Mouse (Mus musculus) MEL (cell line): Measurements from ENCODE around the gene Nr6a1. TPM values are rescaled to one million over a fixed set of nuclear protein-coding genes. Genes with fewer than 3 reads are reported as not detected.

Experiments used
- DNase-seq: peaks from one replicate; pipeline ENCODE4 v3.0.0; 2011; ENCODE audit warnings: low read depth, low spot score
- H3K27ac ChIP-seq: 2 replicates; pipeline ENCODE4 v1.5.1; 2012; ENCODE audit warnings: low read depth, mild to moderate bottlenecking, control low read depth, low read length, moderate library complexity; ENCODE audit not compliant: control insufficient read depth
- H3K27me3 ChIP-seq, 2 experiments: fragments of 150-350 bp in 1 of 2; sonication (generic) in 1 of 2; 2 replicates each; pipeline ENCODE4 v1.6.1; 2012; ENCODE audit warnings: low read length in 2 of 2, mild to moderate bottlenecking in 2 of 2, improper control_type of control experiment in 1 of 2, moderate library complexity in 1 of 2; ENCODE audit not compliant: insufficient read depth in 2 of 2, control insufficient read depth in 1 of 2
- H3K36me3 ChIP-seq, 2 experiments: 2 replicates each; pipeline ENCODE4 v1.6.1; 2012 to 2014; ENCODE audit warnings: low read length in 2 of 2, improper control_type of control experiment in 1 of 2, inconsistent platforms in 1 of 2, mild to moderate bottlenecking in 1 of 2; ENCODE audit not compliant: insufficient read depth in 2 of 2, control insufficient read depth in 1 of 2
- H3K4me1 ChIP-seq, 2 experiments: fragments of 150-350 bp in 1 of 2; sonication (generic) in 1 of 2; 2 replicates each; pipeline ENCODE4 v1.6.1; 2012; ENCODE audit warnings: low read length in 2 of 2, improper control_type of control experiment in 1 of 2, mild to moderate bottlenecking in 1 of 2; ENCODE audit not compliant: insufficient read depth in 2 of 2, control insufficient read depth in 1 of 2
- H3K4me3 ChIP-seq, 2 experiments: fragments of 150-350 bp in 1 of 2; sonication (generic) in 1 of 2; 2 replicates each; pipeline ENCODE4 v1.5.1; 2012; ENCODE audit warnings: low read depth in 2 of 2, low read length in 2 of 2, mild to moderate bottlenecking in 2 of 2, moderate library complexity in 2 of 2, control low read depth in 1 of 2, improper control_type of control experiment in 1 of 2; ENCODE audit not compliant: control insufficient read depth in 1 of 2, insufficient read depth in 1 of 2
- H3K79me2 ChIP-seq: 2 replicates; pipeline ENCODE4 v1.6.1; 2012; ENCODE audit warnings: mild to moderate bottlenecking, low read length, moderate library complexity; ENCODE audit not compliant: control insufficient read depth, poor library complexity, insufficient read depth
- H3K9ac ChIP-seq: 2 replicates; pipeline ENCODE4 v1.6.1; 2012; ENCODE audit warnings: low read depth, mild to moderate bottlenecking, control low read depth, low read length, moderate library complexity; ENCODE audit not compliant: control insufficient read depth, poor library complexity, severe bottlenecking
- H3K9me3 ChIP-seq: fragments of 150-350 bp; sonication (generic); replicated peaks from 2 replicates; pipeline ENCODE4 v1.6.1; 2012; ENCODE audit warnings: mild to moderate bottlenecking, low read length, improper control_type of control experiment, moderate library complexity; ENCODE audit not compliant: insufficient read depth
- CTCF ChIP-seq, 3 experiments: IDR thresholded peaks in 2 of 3; conservative IDR thresholded peaks in 1 of 3; 2 replicates each; pipeline ENCODE4 v1.5.1; 2011 to 2012; ENCODE audit warnings: low read length in 3 of 3, low read depth in 2 of 3, mild to moderate bottlenecking in 2 of 3, improper control_type of control experiment in 1 of 3, inconsistent platforms in 1 of 3, mixed read lengths in 1 of 3, moderate library complexity in 1 of 3; ENCODE audit not compliant: control insufficient read depth in 1 of 3, insufficient read depth in 1 of 3, poor library complexity in 1 of 3, severe bottlenecking in 1 of 3
- ELF1 ChIP-seq: IDR thresholded peaks from 2 replicates; pipeline ENCODE4 v1.6.1; 2014; ENCODE audit warnings: low read depth, mild to moderate bottlenecking, inconsistent platforms, low read length, improper control_type of control experiment, moderate library complexity
- EP300 ChIP-seq, 2 experiments: IDR thresholded peaks; 2 replicates each; pipeline ENCODE4 v1.6.1; 2011; ENCODE audit warnings: improper control_type of control experiment in 2 of 2, low read length in 2 of 2, low read depth in 1 of 2, mild to moderate bottlenecking in 1 of 2
- MAX ChIP-seq: IDR thresholded peaks from 2 replicates; pipeline ENCODE4 v1.6.1; 2011; ENCODE audit warnings: low read length, improper control_type of control experiment
- MEF2A ChIP-seq: IDR thresholded peaks from 2 replicates; pipeline ENCODE4 v1.6.1; 2014; ENCODE audit warnings: low read depth, mild to moderate bottlenecking, inconsistent platforms, low read length, improper control_type of control experiment; ENCODE audit not compliant: poor library complexity, insufficient replicate concordance, severe bottlenecking; ENCODE audit errors: extremely low read depth
- POLR2A ChIP-seq, 2 experiments: IDR thresholded peaks; 2 replicates each; pipeline ENCODE4 v1.6.1; 2011 to 2012; ENCODE audit warnings: low read length in 2 of 2, mild to moderate bottlenecking in 2 of 2, control low read depth in 1 of 2, improper control_type of control experiment in 1 of 2, low read depth in 1 of 2, moderate library complexity in 1 of 2; ENCODE audit not compliant: control insufficient read depth in 1 of 2, insufficient read depth in 1 of 2, poor library complexity in 1 of 2
- POLR2AphosphoS2 ChIP-seq: IDR thresholded peaks from 2 replicates; pipeline ENCODE4 v1.6.1; 2011; ENCODE audit warnings: low read length, improper control_type of control experiment
- POLR2AphosphoS5 ChIP-seq: IDR thresholded peaks from 2 replicates; pipeline ENCODE4 v1.6.1; 2012; ENCODE audit warnings: low read depth, borderline replicate concordance, mild to moderate bottlenecking, inconsistent platforms, low read length, moderate library complexity, mixed read lengths
- SIN3A ChIP-seq: IDR thresholded peaks from 2 replicates; pipeline ENCODE4 v1.6.1; 2012; ENCODE audit warnings: low read length, improper control_type of control experiment, inconsistent platforms
- UBTF ChIP-seq: IDR thresholded peaks from 2 replicates; pipeline ENCODE4 v1.6.1; 2012; ENCODE audit warnings: low read depth, mild to moderate bottlenecking, inconsistent platforms, low read length, improper control_type of control experiment, moderate library complexity, borderline replicate concordance; ENCODE audit not compliant: insufficient read depth
- USF1 ChIP-seq: IDR thresholded peaks from 2 replicates; pipeline ENCODE4 v1.6.1; 2014; ENCODE audit warnings: low read depth, mild to moderate bottlenecking, inconsistent platforms, low read length, improper control_type of control experiment, moderate library complexity
- ZC3H11A ChIP-seq: IDR thresholded peaks from 2 replicates; pipeline ENCODE4 v1.6.1; 2012; ENCODE audit warnings: low read depth, mild to moderate bottlenecking, inconsistent platforms, low read length, improper control_type of control experiment
- ZNF384 ChIP-seq: IDR thresholded peaks from 2 replicates; pipeline ENCODE4 v1.6.1; 2012; ENCODE audit warnings: low read depth, mild to moderate bottlenecking, inconsistent platforms, low read length, improper control_type of control experiment
- polyA plus RNA-seq, 2 experiments: library from polyadenylated mRNA; stranded (reverse) in 1 of 2; unstranded in 1 of 2; fragments of >175 nt in 1 of 2; fragments of >200 nt in 1 of 2; gene quantifications; 2 replicates each; pipeline versions ENCODE4 v1.2.1 to v1.2.4; 2012; ENCODE audit warnings: low replicate concordance in 2 of 2, low read depth in 1 of 2; ENCODE audit not compliant: insufficient read length in 2 of 2, insufficient read depth in 1 of 2, missing spikeins in 1 of 2
- total RNA-seq: library from RNA; depleted of rRNA; stranded (reverse); fragments of 300-350 nt; gene quantifications from 2 replicates; pipeline ENCODE4 v1.2.3, GENCODE M21; 2012

Gene Nr6a1
- total and polyA plus RNA-seq, 3 experiments: 5.0 to 22.8 (median 10.2) TPM

GRCm38 (mm10) chr2:38710304-38711241, 216.9 kb downstream of the Nr6a1 start:
- TF ChIP-seq CTCF (IDR thresholded peaks at IDR 0.05 in 2 of 3, conservative IDR thresholded peaks at IDR 0.05 in 1 of 3; ENCODE audit: control insufficient read depth in 1 of 3, insufficient read depth in 1 of 3, low read depth in 2 of 3, low read length in 3 of 3, poor library complexity in 1 of 3, severe bottlenecking in 1 of 3): no peak
- no peak for TF ChIP-seq ZC3H11A
- TF ChIP-seq ELF1: no peak
- TF ChIP-seq POLR2A (IDR thresholded peaks at IDR 0.05; ENCODE audit: control insufficient read depth in 1 of 2, insufficient read depth in 1 of 2, low read depth in 1 of 2, low read length in 2 of 2, poor library complexity in 1 of 2): no peak
- TF ChIP-seq USF1: no peak
- TF ChIP-seq SIN3A: no peak
- TF ChIP-seq EP300 (IDR thresholded peaks at IDR 0.05; ENCODE audit: low read depth in 1 of 2, low read length in 2 of 2): no peak
- no peak for TF ChIP-seq UBTF
- TF ChIP-seq POLR2AphosphoS5: no peak
- no peak for TF ChIP-seq MAX
- no peak for TF ChIP-seq ZNF384
- no peak overlapping the region for H3K27ac ChIP-seq
- H3K9ac ChIP-seq: no peak overlapping the region
- H3K79me2 ChIP-seq: no peaks in the 10 kb centered on the region
- H3K27me3 ChIP-seq: no peaks in the 10 kb centered on the region; a peak in 1 of 4 replicates
- H3K9me3 ChIP-seq: no peaks in the 10 kb centered on the region
- no peaks in the 10 kb centered on the region for H3K36me3 ChIP-seq
- DNase-seq: no peak
- H3K4me3 ChIP-seq: no peak overlapping the region
- H3K4me1 ChIP-seq: no peaks in the 10 kb centered on the region

- no peak overlapping the region for H3K9ac ChIP-seq
- no peaks in the 10 kb centered on the region; a peak in 2 of 4 replicates for H3K27me3 ChIP-seq
- H3K79me2 ChIP-seq: no peaks in the 10 kb centered on the region
- no peak overlapping the region for H3K4me3 ChIP-seq
- no peak for DNase-seq
- H3K36me3 ChIP-seq: no peaks in the 10 kb centered on the region
- no peak for TF ChIP-seq MAX
- TF ChIP-seq POLR2AphosphoS5: no peak
- no peak for TF ChIP-seq POLR2AphosphoS2
- no peak for TF ChIP-seq MEF2A
- H3K4me1 ChIP-seq: no peaks in the 10 kb centered on the region
- no peaks in the 10 kb centered on the region for H3K9me3 ChIP-seq
- H3K27ac ChIP-seq: no peak overlapping the region
These were observed 218.4 kb downstream of the Nr6a1 start for GRCm38 (mm10) chr2:38708907-38709688.
